Mouse (Mus musculus): ENCODE measurements at regions not wholly inside any gene's neighbourhood (a gene's known extent, or its start where the extent isn't known, plus 50 kb on each side); places are given as distances from the start of the nearest gene placed in this dataset.

DNA sequence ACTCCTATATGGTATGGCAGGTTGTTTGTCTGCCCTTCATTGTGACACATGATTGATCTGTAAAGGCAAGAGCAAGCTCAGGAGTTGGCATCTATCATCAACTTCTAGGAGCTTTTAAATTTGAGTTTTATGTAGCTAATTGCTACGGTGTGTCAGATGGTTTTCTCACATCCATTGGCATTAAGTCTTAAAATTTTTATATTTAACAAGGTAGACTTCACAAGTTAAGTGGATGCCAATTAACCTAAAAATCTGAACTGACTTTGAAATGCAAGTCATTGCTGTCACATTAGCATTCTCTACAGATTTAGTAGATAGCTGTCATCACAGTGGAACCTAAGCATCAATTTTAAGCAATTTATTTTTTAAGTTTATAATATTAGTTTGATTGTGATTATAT lies 345.5 kb downstream of the Hdgfl1 start:
- TF ChIP-seq POLR2A (IDR thresholded peaks at IDR 0.05; ENCODE audit: control insufficient read depth, low read depth, low read length) (no peak), CTCF (IDR thresholded peaks at IDR 0.05; ENCODE audit: control insufficient read depth, insufficient read depth, insufficient replicate concordance, low read depth, low read length) (no peak)
